Mouse (Mus musculus) B cell, adult 2 months (primary cell): ENCODE measurements around the gene Casz1.

Experiments
- DNase-seq, 2 experiments: peaks; one replicate each; pipeline ENCODE4 v3.0.0; 2022

The Casz1 gene

GRCm38 (mm10) chr4:148803636-148804035, 593 bp upstream of the Casz1 start:
- no peak for DNase-seq

- no peak for DNase-seq
These were observed 541 bp downstream of the Casz1 start for GRCm38 (mm10) chr4:148804780-148805160.

GRCm38 (mm10) chr4:148805161-148805810, 1.1 kb downstream of the Casz1 start:
- no peak for DNase-seq

GRCm38 (mm10) chr4:148805811-148806747, 1.9 kb downstream of the Casz1 start:
- DNase-seq, result no peak

- no peak for DNase-seq
These were observed 2.6 kb downstream of the Casz1 start for GRCm38 (mm10) chr4:148806836-148807235.

- no peak for DNase-seq
These were observed 3.2 kb downstream of the Casz1 start for GRCm38 (mm10) chr4:148807397-148807796.

GRCm38 (mm10) chr4:148808839-148809238, 4.6 kb downstream of the Casz1 start:
- DNase-seq, result no peak

GRCm38 (mm10) chr4:148810706-148811105, 6.5 kb downstream of the Casz1 start:
- DNase-seq, result no peak

GRCm38 (mm10) chr4:148811940-148812339, 7.7 kb downstream of the Casz1 start:
- DNase-seq, result no peak

- no peak for DNase-seq
These were observed 9.0 kb downstream of the Casz1 start for GRCm38 (mm10) chr4:148813247-148813646.

- DNase-seq, result no peak
These were observed 12.3 kb downstream of the Casz1 start for GRCm38 (mm10) chr4:148816556-148816955.

- no peak for DNase-seq
These were observed 13.9 kb downstream of the Casz1 start for GRCm38 (mm10) chr4:148818161-148818560.

- no peak for DNase-seq
These were observed 15.9 kb downstream of the Casz1 start for GRCm38 (mm10) chr4:148820171-148820570.

- no peak for DNase-seq
These were observed 19.1 kb downstream of the Casz1 start for GRCm38 (mm10) chr4:148823281-148823680.

GRCm38 (mm10) chr4:148830350-148830749, 26.1 kb downstream of the Casz1 start:
- no peak for DNase-seq

- no peak for DNase-seq
These were observed 29.2 kb downstream of the Casz1 start for GRCm38 (mm10) chr4:148833245-148833990.

GRCm38 (mm10) chr4:148836391-148836790, 32.2 kb downstream of the Casz1 start:
- DNase-seq, result no peak

GRCm38 (mm10) chr4:148837046-148837445, 32.8 kb downstream of the Casz1 start:
- no peak for DNase-seq

- DNase-seq, result no peak
These were observed 33.4 kb downstream of the Casz1 start for GRCm38 (mm10) chr4:148837644-148838043.

GRCm38 (mm10) chr4:148842302-148842701, 38.1 kb downstream of the Casz1 start:
- no peak for DNase-seq

GRCm38 (mm10) chr4:148844921-148845320, 40.7 kb downstream of the Casz1 start:
- no peak for DNase-seq

- DNase-seq, result no peak
These were observed 42.0 kb downstream of the Casz1 start for GRCm38 (mm10) chr4:148846203-148846602.

GRCm38 (mm10) chr4:148846724-148847123, 42.5 kb downstream of the Casz1 start:
- no peak for DNase-seq
